Mouse (Mus musculus) CH12.LX (cell line): Measurements from ENCODE around the gene Gm8369.

Experiments used
- CTCF ChIP-seq, 2 experiments: IDR thresholded peaks in 1 of 2; conservative IDR thresholded peaks in 1 of 2; 2 replicates each; pipeline ENCODE4 v1.5.1; 2011 to 2012; ENCODE audit warnings: low read depth in 2 of 2, low read length in 2 of 2, improper control_type of control experiment in 1 of 2, inconsistent platforms in 1 of 2, mild to moderate bottlenecking in 1 of 2, moderate library complexity in 1 of 2
- ELF1 ChIP-seq: IDR thresholded peaks from 2 replicates; pipeline ENCODE4 v1.6.1; 2014; ENCODE audit warnings: low read depth, mild to moderate bottlenecking, inconsistent platforms, low read length, improper control_type of control experiment
- EP300 ChIP-seq: IDR thresholded peaks from 2 replicates; pipeline ENCODE4 v1.6.1; 2011; ENCODE audit warnings: low read length, improper control_type of control experiment
- ETS1 ChIP-seq: conservative IDR thresholded peaks from 2 replicates; pipeline ENCODE4 v1.6.1; 2012; ENCODE audit warnings: low read depth, mild to moderate bottlenecking, inconsistent platforms, low read length, improper control_type of control experiment, moderate library complexity
- IRF4 ChIP-seq: IDR thresholded peaks from 2 replicates; pipeline ENCODE4 v1.6.1; 2014; ENCODE audit warnings: low read depth, mild to moderate bottlenecking, inconsistent platforms, low read length, improper control_type of control experiment
- MAX ChIP-seq: IDR thresholded peaks from 2 replicates; pipeline ENCODE4 v1.6.1; 2011; ENCODE audit warnings: low read length, improper control_type of control experiment
- MEF2A ChIP-seq: IDR thresholded peaks from 2 replicates; pipeline ENCODE4 v1.6.1; 2014; ENCODE audit warnings: low read depth, mild to moderate bottlenecking, inconsistent platforms, low read length, improper control_type of control experiment, borderline replicate concordance
- MYC ChIP-seq: IDR thresholded peaks from 2 replicates; pipeline ENCODE4 v1.6.1; 2011; ENCODE audit warnings: low read depth, mild to moderate bottlenecking, improper control_type of control experiment, low read length
- POLR2A ChIP-seq: IDR thresholded peaks from 2 replicates; pipeline ENCODE4 v1.6.1; 2011; ENCODE audit warnings: low read depth, mild to moderate bottlenecking, improper control_type of control experiment, low read length
- RCOR1 ChIP-seq: conservative IDR thresholded peaks from 2 replicates; pipeline ENCODE4 v1.6.1; 2012; ENCODE audit warnings: low read depth, mild to moderate bottlenecking, inconsistent platforms, low read length, improper control_type of control experiment
- TBP ChIP-seq: conservative IDR thresholded peaks from 2 replicates; pipeline ENCODE4 v1.6.1; 2011; ENCODE audit warnings: low read depth, low read length, improper control_type of control experiment
- UBTF ChIP-seq: IDR thresholded peaks from 2 replicates; pipeline ENCODE4 v1.6.1; 2012; ENCODE audit warnings: low read depth, mild to moderate bottlenecking, inconsistent platforms, low read length, improper control_type of control experiment, moderate library complexity
- ZMIZ1 ChIP-seq: IDR thresholded peaks from 2 replicates; pipeline ENCODE4 v1.6.1; 2012; ENCODE audit warnings: low read depth, mild to moderate bottlenecking, inconsistent platforms, low read length, improper control_type of control experiment

DNA sequence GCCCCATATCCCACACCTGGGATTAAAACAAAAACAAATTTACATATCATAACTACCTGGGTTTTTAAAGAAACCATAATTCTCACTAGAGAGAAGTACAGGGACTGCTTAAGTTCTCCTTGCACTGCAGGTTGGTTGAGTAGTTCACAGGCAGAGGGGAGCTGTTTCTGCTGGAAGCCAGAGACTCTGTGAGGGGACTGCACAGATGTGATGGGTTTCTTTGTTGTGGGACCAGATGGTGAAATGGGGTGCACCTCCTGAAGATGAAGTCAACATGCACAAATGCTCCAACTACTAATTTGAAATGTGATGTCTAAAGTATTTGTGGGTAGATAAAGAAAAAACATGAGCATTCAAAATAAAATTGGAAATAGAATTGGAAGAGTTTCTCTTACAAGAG lies 62.2 kb downstream of the Gm8369 start:
- no peak for TF ChIP-seq CTCF (conservative IDR thresholded peaks at IDR 0.05 in 1 of 2, IDR thresholded peaks at IDR 0.05 in 1 of 2; ENCODE audit: low read depth in 2 of 2, low read length in 2 of 2)
- TF ChIP-seq MEF2A = no peak
- TF ChIP-seq ETS1 = no peak
- no peak for TF ChIP-seq EP300
- TF ChIP-seq POLR2A = no peak
- TF ChIP-seq MAX = no peak
- TF ChIP-seq IRF4 = no peak
- no peak for TF ChIP-seq TBP
- TF ChIP-seq MYC = no peak
- TF ChIP-seq ELF1 = no peak
- no peak for TF ChIP-seq UBTF
- no peak for TF ChIP-seq RCOR1
- TF ChIP-seq ZMIZ1 = no peak
